Mouse (Mus musculus) midbrain, embryonic 13.5 days (tissue): ENCODE measurements around the gene Cish. TPM values are rescaled to one million over a fixed set of nuclear protein-coding genes. Genes with fewer than 3 reads are reported as not detected.

Source experiments
- ATAC-seq: fragments of 200-750 bp; cut with Nextera tagmentation; 2 replicates; pipeline ENCODE4 v1.8.0; 2017; ENCODE audit warnings: mild to moderate bottlenecking, moderate TSS enrichment, moderate library complexity
- H3K27ac ChIP-seq: fragments of 300-500 bp; sonication (generic); 2 replicates; pipeline ENCODE4 v1.5.1; 2015; ENCODE audit warnings: inconsistent platforms, mild to moderate bottlenecking, moderate library complexity
- H3K27me3 ChIP-seq: fragments of 300-500 bp; sonication (generic); 2 replicates; pipeline ENCODE4 v1.6.1; 2015; ENCODE audit warnings: mild to moderate bottlenecking, inconsistent platforms
- H3K36me3 ChIP-seq: fragments of 300-500 bp; sonication (generic); 2 replicates; pipeline ENCODE4 v1.6.1; 2015; ENCODE audit warnings: mild to moderate bottlenecking, inconsistent platforms
- H3K4me1 ChIP-seq: fragments of 300-500 bp; sonication (generic); replicated peaks from 2 replicates; pipeline ENCODE4 v1.6.1; 2015; ENCODE audit warnings: inconsistent platforms
- H3K4me2 ChIP-seq: fragments of 300-500 bp; sonication (generic); replicated peaks from 2 replicates; pipeline ENCODE4 v1.6.1; 2015; ENCODE audit warnings: moderate library complexity, mild to moderate bottlenecking, inconsistent platforms
- H3K4me3 ChIP-seq: fragments of 300-500 bp; sonication (generic); replicated peaks from 2 replicates; pipeline ENCODE4 v1.5.1; 2015; ENCODE audit warnings: mild to moderate bottlenecking, inconsistent platforms
- H3K9ac ChIP-seq: fragments of 300-500 bp; sonication (generic); replicated peaks from 2 replicates; pipeline ENCODE4 v1.6.1; 2015; ENCODE audit warnings: mild to moderate bottlenecking, inconsistent platforms
- H3K9me3 ChIP-seq: fragments of 300-500 bp; sonication (generic); 2 replicates; pipeline ENCODE4 v1.6.1; 2016; ENCODE audit warnings: mild to moderate bottlenecking, inconsistent platforms
- WGBS: fragments of 180-500 bp; shearing (Covaris S2); methylation state at CpG from one replicate; pipeline ENCODE4 v1.1.7; 2015; 5-methylcytosine and 5-hydroxymethylcytosine counted together
- polyA plus RNA-seq: library from polyadenylated mRNA; unstranded; fragments of >200 nt; fragmentation: Nextera tagmentation; extraction: Ambion mirVana; gene quantifications from 2 replicates; pipeline ENCODE4 v1.2.1, GENCODE M21; 2015

Cish gene
- polyA plus RNA-seq, 1 experiment from 2014 or later: 6.6 TPM

DNA sequence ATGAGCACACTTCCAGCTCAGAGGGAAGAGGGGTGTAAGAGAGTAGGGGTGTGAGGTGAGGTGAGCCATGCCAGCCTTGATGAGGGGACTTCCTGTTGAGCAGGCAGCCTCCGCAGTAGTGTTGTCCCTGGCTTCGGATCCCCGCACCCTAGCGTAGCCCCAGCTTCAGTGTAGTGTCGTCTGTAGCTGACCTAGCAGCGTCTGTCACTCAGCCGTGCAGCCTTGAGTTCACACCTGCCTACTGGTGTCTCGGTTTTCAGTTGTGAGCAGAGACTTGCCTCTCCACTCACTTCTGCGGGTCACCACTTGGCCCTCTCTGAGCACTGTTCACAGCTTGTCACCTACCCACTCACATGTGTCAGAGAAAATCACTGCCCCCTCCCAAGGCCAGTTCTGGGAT lies 13.3 kb downstream of the Cish start:
- H3K4me3 ChIP-seq: no peak overlapping the region
- 82% methylated on average over 9 of the region's 9 CpGs for WGBS
- no peak for ATAC-seq
- no peaks in the 10 kb centered on the region for H3K27me3 ChIP-seq
- no peaks in the 10 kb centered on the region for H3K4me1 ChIP-seq
- no peaks in the 10 kb centered on the region for H3K9me3 ChIP-seq
- H3K9ac ChIP-seq: no peak overlapping the region
- no peak overlapping the region for H3K4me2 ChIP-seq
- no peak overlapping the region for H3K27ac ChIP-seq
- H3K36me3 ChIP-seq: no peaks in the 10 kb centered on the region

DNA sequence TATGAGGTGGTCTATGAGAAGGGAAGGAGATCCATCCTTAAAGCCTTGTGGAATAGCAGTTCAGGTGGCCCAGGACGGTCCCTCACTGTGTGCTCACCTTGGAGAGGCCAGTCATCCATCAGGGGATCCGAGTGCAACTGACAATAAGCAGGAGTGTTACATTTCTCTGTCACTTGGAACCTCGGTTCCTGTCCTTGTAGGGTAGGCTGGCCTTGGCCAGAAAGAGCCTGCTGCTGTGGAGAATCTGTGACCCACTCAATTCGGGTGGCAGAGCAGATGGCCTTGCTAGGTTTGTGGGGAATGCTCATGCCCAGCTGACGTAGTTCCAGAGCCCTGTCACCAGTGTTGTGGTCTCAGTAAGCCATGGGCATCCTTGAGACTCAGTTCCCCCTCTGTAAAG lies 13.8 kb downstream of the Cish start:
- WGBS: 77% methylated on average over 5 of the region's 5 CpGs

DNA sequence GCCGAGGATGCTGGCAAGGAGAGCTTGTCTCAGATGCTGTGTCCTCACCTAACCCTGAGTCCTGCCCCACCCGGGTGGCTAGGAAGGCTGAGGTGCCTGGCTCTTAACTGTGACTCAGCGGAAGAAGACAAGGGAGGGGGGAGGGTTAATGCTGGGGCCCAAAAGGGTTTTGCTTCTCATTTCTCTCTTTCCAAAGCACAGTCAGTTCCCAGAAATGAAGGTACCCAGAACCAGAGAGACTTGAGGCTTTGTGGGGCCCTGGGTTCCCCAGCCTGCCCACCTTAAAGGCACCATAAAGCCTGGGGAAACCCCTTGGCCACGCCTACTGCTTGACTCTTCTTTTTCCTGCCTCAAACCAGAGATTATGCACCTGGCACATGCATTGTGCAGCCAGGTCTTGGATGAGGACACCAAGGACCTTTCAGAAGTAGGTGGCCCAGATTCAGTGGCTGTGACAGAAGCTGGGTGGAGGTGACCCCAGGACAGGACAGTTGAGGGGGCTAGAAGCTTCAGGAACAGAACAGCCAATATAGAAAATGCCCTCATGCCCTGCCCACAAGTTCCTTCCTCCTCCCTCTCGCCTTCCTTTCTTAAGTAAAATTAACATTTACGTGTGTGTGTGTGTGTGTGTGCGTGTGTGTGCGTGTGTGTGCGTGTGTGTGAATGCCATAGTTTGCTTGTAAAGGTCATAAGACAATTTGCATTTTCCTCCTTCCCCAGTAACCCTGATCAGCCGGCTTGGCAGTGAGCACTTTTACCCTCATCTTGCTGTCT lies 17.2 kb downstream of the Cish start:
- no peaks in the 10 kb centered on the region for H3K9me3 ChIP-seq
- WGBS: 69% methylated on average over 10 of the region's 10 CpGs

More for the DNA sequence above, 13.8 kb downstream of the Cish start:
- H3K4me3 ChIP-seq: no peak overlapping the region
- H3K4me2 ChIP-seq: no peak overlapping the region
- no peaks in the 10 kb centered on the region for H3K4me1 ChIP-seq
- ATAC-seq: no peak
- no peaks in the 10 kb centered on the region for H3K9me3 ChIP-seq
- H3K27ac ChIP-seq: no peak overlapping the region
- H3K9ac ChIP-seq: no peak overlapping the region
- H3K27me3 ChIP-seq: no peaks in the 10 kb centered on the region
- H3K36me3 ChIP-seq: no peaks in the 10 kb centered on the region

DNA sequence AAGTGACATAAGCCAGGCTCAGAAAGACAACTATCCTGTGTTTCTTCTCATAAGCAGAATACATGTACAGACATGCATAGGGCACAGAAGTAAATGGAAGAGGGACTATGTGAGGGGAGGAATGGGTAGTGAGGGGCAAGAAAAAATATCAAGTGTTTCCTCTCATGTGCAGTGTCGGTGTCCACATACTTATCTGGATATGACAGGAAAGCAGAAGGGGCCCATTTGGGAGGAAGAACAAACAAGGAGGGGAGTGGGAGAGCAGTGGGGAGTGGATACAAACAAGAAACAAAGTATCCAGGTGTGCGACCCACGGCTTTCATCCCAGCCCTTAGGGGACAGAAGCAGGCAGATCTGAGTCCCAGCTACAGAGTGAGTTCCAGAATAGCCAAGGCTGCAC lies 18.1 kb downstream of the Cish start:
- Histone ChIP-seq H3K4me3 (no peak overlapping the region), H3K4me2 (no peak overlapping the region), H3K36me3 (no peaks in the 10 kb centered on the region), H3K4me1 (no peaks in the 10 kb centered on the region), H3K9me3 (no peaks in the 10 kb centered on the region), H3K9ac (no peak overlapping the region), H3K27me3 (no peaks in the 10 kb centered on the region), H3K27ac (no peak overlapping the region)
- 87% methylated on average over 3 of the region's 3 CpGs for WGBS
- no peak for ATAC-seq

More for the DNA sequence above, 17.2 kb downstream of the Cish start:
- no peak overlapping the region for H3K4me2 ChIP-seq
- no peak overlapping the region for H3K27ac ChIP-seq
- H3K4me3 ChIP-seq: no peak overlapping the region
- H3K36me3 ChIP-seq: no peaks in the 10 kb centered on the region
- ATAC-seq: no peak
- no peaks in the 10 kb centered on the region for H3K4me1 ChIP-seq
- no peaks in the 10 kb centered on the region for H3K27me3 ChIP-seq
- no peak overlapping the region for H3K9ac ChIP-seq

GRCm38 (mm10) chr9:107315791-107316190 lies 20.0 kb downstream of the Cish start:
- WGBS: 80% methylated on average over 2 of the region's 2 CpGs
- ATAC-seq: no peak
- Histone ChIP-seq H3K9me3 (no peaks in the 10 kb centered on the region), H3K27ac (no peak overlapping the region), H3K4me2 (no peak overlapping the region), H3K27me3 (no peaks in the 10 kb centered on the region), H3K9ac (no peak overlapping the region), H3K4me3 (no peak overlapping the region), H3K36me3 (no peaks in the 10 kb centered on the region), H3K4me1 (no peaks in the 10 kb centered on the region)

DNA sequence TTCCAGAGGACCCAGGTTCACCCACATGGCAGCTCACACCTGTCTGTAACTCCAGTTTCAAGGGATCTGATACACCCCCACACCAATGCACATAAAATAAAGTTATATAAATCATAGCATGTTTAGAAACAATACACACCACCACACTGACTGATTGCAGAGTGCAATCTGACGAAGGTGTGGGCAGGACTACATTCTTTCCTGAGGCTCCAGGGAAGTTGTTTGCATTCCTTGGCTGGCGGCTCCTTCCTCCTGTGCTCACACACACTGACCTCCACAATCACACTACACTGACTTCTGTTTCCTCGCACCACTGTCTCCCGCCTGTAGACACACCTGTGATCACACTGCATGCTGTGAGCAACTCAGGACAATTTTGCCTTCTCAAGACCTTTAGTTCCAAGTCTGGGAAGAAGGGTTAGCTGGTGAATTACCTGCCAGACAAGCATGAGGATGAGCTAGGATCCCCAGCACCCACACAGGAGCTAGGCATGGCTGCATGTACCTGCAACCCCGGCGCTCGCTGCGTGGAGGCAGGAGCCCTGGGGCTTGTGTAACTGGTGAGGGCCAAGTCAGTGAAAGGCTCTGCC lies 26.7 kb downstream of the Cish start:
- Histone ChIP-seq H3K27me3 (no peaks in the 10 kb centered on the region), H3K4me1 (no peaks in the 10 kb centered on the region), H3K4me3 (no peak overlapping the region), H3K4me2 (no peak overlapping the region), H3K36me3 (peaks cover 9% of the 10 kb centered on the region), H3K27ac (no peak overlapping the region), H3K9ac (no peak overlapping the region), H3K9me3 (no peaks in the 10 kb centered on the region)
- no peak for ATAC-seq
- WGBS: 89% methylated on average over 8 of the region's 8 CpGs

GRCm38 (mm10) chr9:107323558-107323957 lies 27.7 kb downstream of the Cish start:
- no peak overlapping the region for H3K4me2 ChIP-seq
- H3K36me3 ChIP-seq: peaks cover 19% of the 10 kb centered on the region
- H3K27me3 ChIP-seq: no peaks in the 10 kb centered on the region
- no peak overlapping the region for H3K9ac ChIP-seq
- H3K9me3 ChIP-seq: no peaks in the 10 kb centered on the region
- H3K27ac ChIP-seq: no peak overlapping the region
- no peak for ATAC-seq
- H3K4me3 ChIP-seq: no peak overlapping the region
- WGBS: 69% methylated on average over 6 of the region's 6 CpGs
- no peaks in the 10 kb centered on the region for H3K4me1 ChIP-seq

- H3K27me3 ChIP-seq: no peaks in the 10 kb centered on the region
- no peaks in the 10 kb centered on the region for H3K4me1 ChIP-seq
- no peak for ATAC-seq
- 55% methylated on average over 4 of the region's 4 CpGs for WGBS
- H3K9ac ChIP-seq: no peak overlapping the region
- peaks cover 24% of the 10 kb centered on the region for H3K36me3 ChIP-seq
- H3K9me3 ChIP-seq: no peaks in the 10 kb centered on the region
- H3K27ac ChIP-seq: no peak overlapping the region
- H3K4me3 ChIP-seq: no peak overlapping the region
- H3K4me2 ChIP-seq: no peak overlapping the region
Observed at GRCm38 (mm10) chr9:107324799-107325561, 29.2 kb downstream of the Cish start.

- H3K4me2 ChIP-seq: no peak overlapping the region
- H3K27ac ChIP-seq: no peak overlapping the region
- no peaks in the 10 kb centered on the region for H3K27me3 ChIP-seq
- H3K36me3 ChIP-seq: peaks cover 24% of the 10 kb centered on the region
- H3K9ac ChIP-seq: no peak overlapping the region; the same call in 1 of the 2 replicates
- H3K4me3 ChIP-seq: no peak overlapping the region
- ATAC-seq: no peak
- no peaks in the 10 kb centered on the region for H3K4me1 ChIP-seq
- 91% methylated on average over 7 of the region's 7 CpGs for WGBS
- no peaks in the 10 kb centered on the region for H3K9me3 ChIP-seq
Observed at GRCm38 (mm10) chr9:107325904-107326303, 30.1 kb downstream of the Cish start.

DNA sequence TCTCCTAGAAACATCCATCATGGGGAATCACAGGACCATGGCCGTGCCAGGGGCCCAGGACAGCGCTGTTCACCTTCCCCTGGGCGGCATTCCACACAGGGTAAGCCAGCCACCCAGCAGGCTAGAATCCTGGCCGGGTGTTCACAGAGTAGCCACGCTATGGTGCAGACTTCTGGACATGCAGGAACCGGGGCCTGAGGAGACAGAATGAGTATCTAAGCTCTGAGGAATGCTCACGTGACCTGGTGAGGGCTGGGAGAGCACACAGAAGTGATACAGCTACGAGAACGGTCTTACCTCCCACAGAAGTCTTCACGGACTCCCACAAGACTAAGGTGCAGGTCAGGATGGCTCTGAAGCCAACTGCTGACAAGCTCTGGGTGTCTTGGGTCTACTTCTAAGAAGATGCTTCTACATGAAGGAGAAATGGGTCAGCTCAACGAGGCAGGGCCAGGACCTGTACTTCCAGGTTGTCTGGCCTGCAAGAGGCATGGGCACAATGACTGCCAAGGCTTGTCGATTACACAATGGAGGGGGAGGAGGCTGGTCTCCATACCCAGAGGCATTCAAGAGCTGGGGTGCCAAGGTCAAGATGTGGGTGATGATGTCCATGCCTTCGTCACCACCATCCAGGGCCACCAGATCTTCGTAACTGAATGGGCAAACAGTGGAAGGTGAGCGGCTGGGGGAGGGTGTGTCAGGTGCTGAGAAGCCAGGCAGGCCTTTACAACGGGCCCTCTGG lies 32.2 kb downstream of the Cish start:
- no peak overlapping the region for H3K9ac ChIP-seq
- H3K4me3 ChIP-seq: no peak overlapping the region
- H3K36me3 ChIP-seq: peaks cover 42% of the 10 kb centered on the region
- WGBS: 94% methylated on average over 16 of the region's 16 CpGs
- ATAC-seq: no peak
- no peaks in the 10 kb centered on the region for H3K4me1 ChIP-seq
- H3K9me3 ChIP-seq: no peaks in the 10 kb centered on the region
- no peak overlapping the region for H3K4me2 ChIP-seq
- no peaks in the 10 kb centered on the region for H3K27me3 ChIP-seq
- no peak overlapping the region for H3K27ac ChIP-seq

DNA sequence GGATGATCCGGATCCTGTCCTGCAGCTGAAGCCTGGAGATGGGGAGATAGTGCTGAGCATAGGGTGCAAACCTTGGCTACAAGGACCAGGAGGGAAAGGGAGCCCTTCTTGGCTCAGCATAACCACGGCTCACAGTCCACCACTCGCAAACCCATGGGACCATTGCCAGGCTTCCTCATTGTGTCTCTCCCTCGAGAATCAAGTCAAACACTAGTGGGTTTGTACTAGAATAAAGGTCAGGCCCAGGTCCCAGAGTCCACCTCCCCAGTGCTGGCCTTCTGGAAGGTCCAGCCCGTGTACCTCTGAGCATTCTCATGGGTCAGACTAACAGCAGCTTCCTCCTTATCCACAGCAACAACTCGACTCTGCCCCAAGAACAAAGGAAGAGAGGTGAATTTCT lies 35.0 kb downstream of the Cish start:
- no peak for ATAC-seq
- H3K4me2 ChIP-seq: no peak overlapping the region
- no peak overlapping the region for H3K4me3 ChIP-seq
- no peaks in the 10 kb centered on the region for H3K4me1 ChIP-seq
- H3K27me3 ChIP-seq: no peaks in the 10 kb centered on the region
- H3K36me3 ChIP-seq: peaks cover 47% of the 10 kb centered on the region
- no peaks in the 10 kb centered on the region for H3K9me3 ChIP-seq
- H3K9ac ChIP-seq: no peak overlapping the region
- WGBS: 83% methylated on average over 6 of the region's 6 CpGs
- H3K27ac ChIP-seq: no peak overlapping the region

DNA sequence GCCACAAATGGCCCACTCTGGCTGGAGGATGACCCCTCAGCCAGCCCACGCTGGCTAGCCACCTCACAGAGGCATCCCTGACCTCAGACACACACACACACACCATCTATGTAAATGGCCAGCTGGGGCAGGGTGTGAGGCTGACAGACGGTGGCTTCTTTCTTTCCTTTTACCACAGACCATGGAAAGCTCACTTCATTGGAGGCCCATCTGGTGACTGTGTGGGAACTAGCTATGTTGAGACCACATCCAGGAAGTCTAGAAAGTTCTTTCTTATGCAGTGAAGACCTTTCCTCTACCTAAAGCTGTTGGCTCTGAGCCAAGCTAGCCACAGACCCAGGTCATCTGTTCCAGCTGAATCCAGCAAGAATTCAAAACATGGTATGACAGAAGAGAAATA lies 37.9 kb downstream of the Cish start:
- ATAC-seq: no peak
- 71% methylated on average over 2 of the region's 2 CpGs for WGBS

More for the DNA sequence above, 37.9 kb downstream of the Cish start:
- Histone ChIP-seq H3K9ac (no peak overlapping the region), H3K36me3 (peaks cover 27% of the 10 kb centered on the region), H3K9me3 (no peaks in the 10 kb centered on the region), H3K27me3 (no peaks in the 10 kb centered on the region), H3K4me1 (peaks cover 19% of the 10 kb centered on the region), H3K4me2 (no peak overlapping the region), H3K4me3 (no peak overlapping the region), H3K27ac (no peak overlapping the region)
